Mouse (Mus musculus) spleen, postnatal 14 days (tissue): Measurements from ENCODE around the gene Ankrd13b.
A peak's percentile ranks its signal among the peaks of the same experiment; 100 is the strongest.

Experiments used
- DNase-seq, 2 experiments: peaks; one replicate each; pipeline ENCODE4 v3.0.0; 2021 to 2022; ENCODE audit warnings: low spot score in 2 of 2

The Ankrd13b gene

GRCm38 (mm10) chr11:77508068-77509021 is 18.9 kb upstream of the Ankrd13b start:
- DNase-seq, result peak; percentile 66 to 79

- no peak for DNase-seq
Observed at GRCm38 (mm10) chr11:77507426-77507825, 17.9 kb upstream of the Ankrd13b start.

GRCm38 (mm10) chr11:77506941-77507340 is 17.5 kb upstream of the Ankrd13b start:
- no peak for DNase-seq

- no peak for DNase-seq
Observed at GRCm38 (mm10) chr11:77506273-77506672, 16.8 kb upstream of the Ankrd13b start.

- DNase-seq, result no peak
Observed at GRCm38 (mm10) chr11:77505291-77505980, 16.0 kb upstream of the Ankrd13b start.

GRCm38 (mm10) chr11:77504377-77504776 is 14.9 kb upstream of the Ankrd13b start:
- no peak for DNase-seq

- DNase-seq, result no peak
Observed at GRCm38 (mm10) chr11:77503511-77503910, 14.0 kb upstream of the Ankrd13b start.

GRCm38 (mm10) chr11:77502481-77502880 is 13.0 kb upstream of the Ankrd13b start:
- no peak for DNase-seq

GRCm38 (mm10) chr11:77501971-77502370 is 12.5 kb upstream of the Ankrd13b start:
- no peak for DNase-seq

- peak; percentile 51 to 72 for DNase-seq
Observed at GRCm38 (mm10) chr11:77501392-77501791, 11.9 kb upstream of the Ankrd13b start.

GRCm38 (mm10) chr11:77500361-77501325 is 11.2 kb upstream of the Ankrd13b start:
- DNase-seq, result no peak

- DNase-seq, result no peak
Observed at GRCm38 (mm10) chr11:77499354-77499753, 9.9 kb upstream of the Ankrd13b start.

GRCm38 (mm10) chr11:77498261-77499139 is 9.0 kb upstream of the Ankrd13b start:
- no peak for DNase-seq

- DNase-seq, result no peak
Observed at GRCm38 (mm10) chr11:77497851-77498250, 8.4 kb upstream of the Ankrd13b start.

- DNase-seq, result peak in 1 of 2 experiments; percentile 52
Observed at GRCm38 (mm10) chr11:77497341-77497756, 7.9 kb upstream of the Ankrd13b start.

- no peak for DNase-seq
Observed at GRCm38 (mm10) chr11:77495507-77495906, 6.0 kb upstream of the Ankrd13b start.

- no peak for DNase-seq
Observed at GRCm38 (mm10) chr11:77494782-77495181, 5.3 kb upstream of the Ankrd13b start.

GRCm38 (mm10) chr11:77494344-77494676 is 4.8 kb upstream of the Ankrd13b start:
- DNase-seq, result no peak

GRCm38 (mm10) chr11:77493512-77494343 is 4.2 kb upstream of the Ankrd13b start, which contains the start of gene Git1:
Git1 (plus strand) TSS chr11:77493562.
- peak in 1 of 2 experiments; percentile 20 for DNase-seq

GRCm38 (mm10) chr11:77492911-77493332 is 3.4 kb upstream of the Ankrd13b start:
- peak; percentile 81 to 82 for DNase-seq
